Mouse (Mus musculus): ENCODE results near the gene Akap12. TPM values are rescaled to one million over a fixed set of nuclear protein-coding genes. Genes with fewer than 3 reads are reported as not detected.

The Akap12 gene
- polyA plus RNA-seq (2012; ENCODE audit: insufficient read depth, insufficient read length, missing spikeins) = 11.4 and 14.1 TPM in 2 replicates

DNA sequence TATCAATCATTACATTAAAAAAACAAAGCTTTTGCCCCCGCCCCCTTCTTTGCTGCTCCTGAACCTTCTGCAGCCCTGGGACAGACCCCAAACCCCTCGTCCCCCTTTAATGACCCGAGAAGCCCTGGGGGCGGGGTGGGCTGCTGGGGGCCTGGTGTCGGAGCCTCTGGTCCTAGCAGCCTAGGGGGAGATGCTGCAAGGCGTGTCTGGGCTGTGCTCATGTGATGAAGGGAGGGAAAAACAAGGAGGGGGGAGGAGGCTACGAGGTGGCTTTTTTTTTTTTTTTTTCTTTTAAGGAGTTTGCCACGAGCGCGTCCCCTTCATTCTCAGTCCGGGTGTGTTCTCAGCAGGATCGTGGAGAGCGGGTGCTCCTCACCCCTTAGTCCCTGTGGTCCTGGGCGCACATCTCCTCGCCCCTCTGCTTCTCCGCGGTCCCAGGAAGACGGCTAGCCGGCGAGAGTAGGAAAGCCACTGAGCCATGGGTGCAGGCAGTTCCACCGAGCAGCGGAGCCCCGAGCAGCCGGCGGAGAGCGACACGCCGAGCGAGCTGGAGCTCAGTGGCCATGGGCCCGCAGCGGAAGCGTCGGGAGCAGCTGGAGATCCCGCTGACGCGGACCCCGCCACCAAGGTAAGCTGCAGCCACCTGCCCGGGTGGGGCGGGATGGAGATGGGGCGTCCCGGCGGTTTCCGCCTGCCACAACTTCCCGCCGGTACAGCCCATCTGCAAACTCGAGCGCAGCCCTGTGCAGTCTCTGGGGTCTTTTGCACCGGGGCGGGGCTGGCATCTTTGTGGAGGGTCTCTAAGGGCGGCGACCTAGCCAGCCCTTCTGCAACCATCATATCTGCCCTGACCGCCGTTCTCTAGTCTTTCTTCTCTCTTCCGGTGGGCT lies at the start of gene Akap12:
TSS of gene Akap12 (plus strand) at position 340 of the 890 bp plus-strand sequence.
- H3K4me1 ChIP-seq (ENCODE audit: control insufficient read depth, insufficient read depth, insufficient read length, low read length) = no peaks in the 10 kb centered on the region
- H3K4me3 ChIP-seq (ENCODE audit: insufficient read depth, low read depth, low read length) = peak within 1 kb of the TSS; percentile 57
- H3K27ac ChIP-seq (replicated peaks; ENCODE audit: low read depth, low read length) = no peak within 1 kb of the TSS

DNA sequence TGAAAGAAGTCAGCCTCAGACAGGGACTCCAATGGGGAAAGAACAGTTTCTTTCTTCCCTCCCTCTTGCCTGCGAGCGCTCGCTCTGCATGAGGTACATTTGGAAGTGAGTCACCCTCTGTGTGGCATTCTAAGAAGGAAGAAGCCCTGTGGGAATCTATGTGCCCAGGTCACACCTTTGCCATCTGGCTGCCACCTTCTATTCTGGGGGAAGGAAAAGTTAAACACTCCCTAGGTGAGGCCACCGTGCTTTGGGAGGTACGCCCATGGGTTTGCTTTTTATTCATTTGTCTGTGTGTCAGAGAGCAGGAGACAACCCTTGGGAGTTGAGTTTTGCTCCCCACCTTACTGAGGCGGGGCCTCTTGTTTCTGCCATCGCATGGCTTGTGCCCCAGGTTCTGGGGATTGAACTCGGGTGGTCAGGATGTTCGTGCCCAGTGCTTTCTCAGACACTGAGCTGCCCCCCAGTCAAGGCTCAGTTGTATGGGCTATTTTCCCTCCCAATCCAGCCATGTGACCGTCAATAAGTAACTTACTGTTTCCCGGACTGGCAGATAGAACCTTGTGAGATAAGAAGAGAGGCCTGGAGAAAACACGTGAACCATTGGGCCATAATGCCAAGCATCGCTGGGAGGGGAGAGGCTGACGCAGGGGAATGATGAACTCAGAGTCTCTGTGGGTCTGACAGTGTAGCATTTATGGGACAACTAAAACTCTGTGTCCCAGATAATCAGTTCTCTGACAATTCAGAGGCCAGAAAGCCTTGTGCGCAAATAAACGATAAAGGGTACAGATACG lies 35.4 kb upstream of the Akap12 start:
- Histone ChIP-seq H3K4me1 (ENCODE audit: control insufficient read depth, insufficient read depth, insufficient read length, low read length) (no peaks in the 10 kb centered on the region; the same call in 1 of the 2 replicates), H3K27ac (replicated peaks; ENCODE audit: low read depth, low read length) (no peak overlapping the region), H3K4me3 (ENCODE audit: insufficient read depth, low read depth, low read length) (no peak overlapping the region)

DNA sequence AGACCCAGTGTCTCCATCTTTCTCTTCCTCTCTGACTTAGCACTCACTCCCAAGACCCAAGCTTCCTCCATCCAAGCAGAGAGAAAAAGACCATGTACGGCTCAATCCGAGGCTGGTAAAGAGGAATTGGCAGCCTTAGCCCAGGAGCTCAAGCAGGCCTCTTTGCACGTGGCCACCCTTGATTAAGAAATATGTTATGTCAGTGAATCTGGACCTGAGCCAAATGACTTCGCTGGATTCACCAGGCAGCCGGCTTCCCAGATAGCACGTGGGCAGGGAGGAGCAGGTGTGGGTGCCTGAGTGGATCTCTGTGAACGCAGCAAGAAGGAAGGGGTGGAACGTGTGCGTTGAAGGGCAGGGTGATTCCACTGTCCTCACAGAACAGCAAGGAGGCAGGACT lies 33.1 kb upstream of the Akap12 start:
- no peaks in the 10 kb centered on the region; the same call in 1 of the 2 replicates for H3K4me1 ChIP-seq (ENCODE audit: control insufficient read depth, insufficient read depth, insufficient read length, low read length)
- H3K4me3 ChIP-seq (ENCODE audit: insufficient read depth, low read depth, low read length) = no peak overlapping the region
- no peak overlapping the region for H3K27ac ChIP-seq (replicated peaks; ENCODE audit: low read depth, low read length)

DNA sequence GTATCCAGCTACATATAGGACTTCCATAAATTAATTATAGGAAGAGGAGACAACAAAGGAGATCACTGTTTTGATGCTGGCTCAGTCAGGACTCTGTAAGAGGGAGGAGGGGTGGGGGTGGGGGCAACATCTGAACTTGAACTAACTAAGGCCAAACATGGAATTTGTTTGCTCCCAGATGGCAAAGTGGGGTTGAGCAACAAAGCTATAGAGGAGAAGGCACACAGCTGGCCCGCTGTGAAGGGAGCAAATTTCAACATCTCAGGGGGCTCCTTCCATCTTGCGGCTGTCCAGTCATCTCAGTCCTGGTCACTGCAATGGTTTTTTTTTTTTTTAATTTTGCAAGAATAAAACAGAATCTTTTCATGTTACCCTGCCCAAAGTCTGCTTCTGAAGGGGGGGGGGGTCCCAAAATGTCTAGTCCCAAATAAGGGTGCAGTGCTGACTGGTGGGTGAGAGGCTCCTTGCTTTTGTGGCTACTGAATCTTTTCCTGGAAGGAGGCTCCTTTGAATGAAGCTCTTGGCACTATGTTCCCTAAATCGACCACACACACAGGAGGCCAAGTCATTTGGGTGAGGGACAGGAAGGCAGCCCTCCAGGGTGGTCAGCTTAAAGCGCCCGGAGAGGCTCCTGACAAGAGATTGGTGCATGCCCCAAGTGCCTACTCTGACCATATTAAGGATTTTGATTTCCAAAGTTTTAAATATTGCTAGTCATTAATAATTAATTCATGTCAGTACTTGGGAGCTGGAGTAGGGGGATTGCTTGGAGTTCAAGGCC lies 26.2 kb upstream of the Akap12 start:
- Histone ChIP-seq H3K4me1 (ENCODE audit: control insufficient read depth, insufficient read depth, insufficient read length, low read length) (no peaks in the 10 kb centered on the region), H3K4me3 (ENCODE audit: insufficient read depth, low read depth, low read length) (no peak overlapping the region), H3K27ac (replicated peaks; ENCODE audit: low read depth, low read length) (no peak overlapping the region)

DNA sequence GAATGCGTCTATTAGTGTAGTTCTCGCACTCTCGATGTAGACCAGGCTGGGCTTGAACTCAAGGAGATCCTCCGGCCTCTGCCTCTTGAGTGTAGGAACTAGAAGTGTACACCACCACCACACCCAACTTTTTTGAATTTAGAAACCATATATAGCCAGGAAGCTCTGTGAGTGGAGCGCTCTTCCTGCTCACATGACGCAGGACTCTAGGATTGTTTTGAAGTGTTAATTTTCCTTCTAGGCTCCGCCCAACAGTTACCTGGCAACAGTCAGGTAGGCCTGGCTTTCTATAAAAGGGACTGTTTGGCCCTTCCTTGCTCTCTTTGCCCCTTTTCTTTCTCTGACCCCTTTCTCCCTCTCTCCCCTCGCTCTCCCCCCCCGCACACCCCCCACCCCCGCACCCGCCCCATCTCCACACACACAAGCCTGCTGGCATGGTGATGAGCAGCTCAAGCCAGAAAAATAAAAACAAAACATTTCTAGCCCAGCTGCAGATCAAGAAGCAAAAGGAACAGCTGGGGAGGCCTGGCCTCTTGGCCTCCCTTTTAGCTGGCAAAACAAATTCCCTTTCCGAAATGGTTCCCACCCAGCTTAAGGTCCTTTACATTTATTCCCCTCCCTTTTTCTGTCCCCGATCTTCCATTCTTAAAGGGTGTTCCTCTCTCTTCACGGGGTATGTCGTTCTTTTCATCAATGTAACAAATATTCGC lies 22.4 kb upstream of the Akap12 start:
- H3K27ac ChIP-seq (replicated peaks; ENCODE audit: low read depth, low read length) = no peak overlapping the region
- H3K4me3 ChIP-seq (ENCODE audit: insufficient read depth, low read depth, low read length) = no peak overlapping the region
- no peaks in the 10 kb centered on the region for H3K4me1 ChIP-seq (ENCODE audit: control insufficient read depth, insufficient read depth, insufficient read length, low read length)

DNA sequence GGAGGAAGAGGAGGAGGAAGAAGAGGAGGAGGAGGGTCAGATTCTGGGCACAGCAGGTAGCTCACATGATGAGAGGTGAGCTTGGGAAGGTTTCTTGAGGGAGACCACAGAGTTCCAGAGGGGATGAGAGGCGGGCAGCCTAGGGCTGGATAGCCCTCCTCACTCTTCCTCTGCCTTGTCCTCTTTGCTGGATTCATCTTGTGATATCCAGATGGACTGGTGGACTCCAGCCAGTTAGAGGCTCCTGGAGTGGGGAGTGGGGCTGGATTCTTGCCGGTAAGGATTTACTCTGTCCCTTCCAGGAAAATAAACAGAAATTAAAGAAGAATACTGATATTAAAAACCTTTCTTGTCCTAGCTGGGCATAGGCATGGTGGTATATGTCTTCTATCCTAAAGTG lies 20.4 kb upstream of the Akap12 start:
- H3K4me1 ChIP-seq (ENCODE audit: control insufficient read depth, insufficient read depth, insufficient read length, low read length) = no peaks in the 10 kb centered on the region
- H3K27ac ChIP-seq (replicated peaks; ENCODE audit: low read depth, low read length) = no peak overlapping the region
- no peak overlapping the region for H3K4me3 ChIP-seq (ENCODE audit: insufficient read depth, low read depth, low read length)

DNA sequence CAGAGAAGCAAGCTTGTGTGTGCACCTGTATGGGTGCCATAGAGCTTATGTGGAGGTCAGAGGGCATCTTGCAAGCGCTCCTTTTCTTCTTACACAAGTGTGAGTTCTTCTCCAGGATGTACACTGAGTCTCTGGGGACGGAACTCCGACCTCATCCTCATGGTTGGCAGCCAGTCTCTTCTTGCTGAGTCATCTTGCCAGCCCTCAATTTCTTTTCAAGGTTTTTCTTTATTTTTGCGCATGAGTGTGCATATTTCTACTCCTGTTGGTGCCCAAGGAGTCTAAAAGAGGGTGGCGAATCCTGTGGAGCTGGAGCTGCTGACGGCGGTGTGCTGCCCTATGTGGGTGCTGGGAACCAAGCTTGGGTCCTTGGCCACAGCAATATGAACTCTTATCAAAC lies 19.8 kb upstream of the Akap12 start:
- no peaks in the 10 kb centered on the region for H3K4me1 ChIP-seq (ENCODE audit: control insufficient read depth, insufficient read depth, insufficient read length, low read length)

DNA sequence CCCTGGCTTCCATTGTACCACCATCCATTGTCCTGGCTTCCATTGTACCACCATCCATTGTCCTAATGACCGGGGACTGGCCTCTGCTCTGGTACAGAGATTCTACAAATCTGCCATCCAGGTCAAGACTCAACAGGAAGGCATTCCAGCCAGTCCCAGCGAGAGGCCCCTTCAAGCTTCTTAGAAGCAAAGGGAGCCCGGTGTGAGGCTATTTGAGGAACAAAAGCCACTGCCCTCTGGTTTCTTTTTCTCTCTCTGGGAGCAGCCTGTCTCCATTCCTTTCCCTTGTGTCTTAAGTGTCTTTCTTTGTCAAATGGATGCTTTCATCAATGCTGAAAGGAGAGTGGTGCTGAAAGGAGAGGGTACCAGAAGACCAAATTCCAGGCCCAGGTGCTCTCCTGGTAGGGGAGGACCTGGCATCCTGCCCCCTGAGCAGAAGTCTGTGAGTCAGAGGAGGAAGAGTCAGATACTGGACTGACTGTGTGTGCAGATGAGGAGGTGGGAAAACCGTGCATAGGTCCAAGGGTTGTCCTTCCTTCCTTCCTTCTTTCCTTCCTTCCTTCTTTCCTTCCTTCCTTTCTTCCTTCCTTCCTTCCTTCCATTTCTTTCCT lies 16.8 kb upstream of the Akap12 start:
- Histone ChIP-seq H3K4me1 (ENCODE audit: control insufficient read depth, insufficient read depth, insufficient read length, low read length) (no peaks in the 10 kb centered on the region), H3K27ac (replicated peaks; ENCODE audit: low read depth, low read length) (no peak overlapping the region), H3K4me3 (ENCODE audit: insufficient read depth, low read depth, low read length) (no peak overlapping the region)

More for the DNA sequence above, 19.8 kb upstream of the Akap12 start:
- H3K27ac ChIP-seq (replicated peaks; ENCODE audit: low read depth, low read length) = no peak overlapping the region
- no peak overlapping the region for H3K4me3 ChIP-seq (ENCODE audit: insufficient read depth, low read depth, low read length)

DNA sequence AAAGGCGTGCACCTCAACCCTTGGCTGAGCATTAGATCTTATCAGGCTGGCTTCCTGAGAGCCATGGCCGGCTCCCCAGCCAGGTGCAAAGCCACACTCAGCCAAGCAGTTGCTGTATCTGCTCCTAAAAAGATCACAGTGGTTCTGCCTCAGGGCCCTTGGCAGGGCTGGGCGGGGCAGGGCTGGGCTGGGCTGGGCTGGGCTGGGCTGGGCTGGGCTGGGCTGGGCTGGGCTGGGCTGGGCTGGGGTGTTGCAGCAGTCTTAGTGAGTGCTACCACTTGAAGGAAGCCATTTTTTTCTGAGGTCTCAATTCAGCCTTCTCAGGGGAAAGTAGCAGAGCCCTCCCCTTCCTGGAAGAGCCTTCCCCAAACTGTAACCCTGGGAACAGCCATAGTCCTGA lies 15.5 kb upstream of the Akap12 start:
- Histone ChIP-seq H3K4me3 (ENCODE audit: insufficient read depth, low read depth, low read length) (no peak overlapping the region), H3K4me1 (ENCODE audit: control insufficient read depth, insufficient read depth, insufficient read length, low read length) (no peaks in the 10 kb centered on the region), H3K27ac (replicated peaks; ENCODE audit: low read depth, low read length) (no peak overlapping the region)

DNA sequence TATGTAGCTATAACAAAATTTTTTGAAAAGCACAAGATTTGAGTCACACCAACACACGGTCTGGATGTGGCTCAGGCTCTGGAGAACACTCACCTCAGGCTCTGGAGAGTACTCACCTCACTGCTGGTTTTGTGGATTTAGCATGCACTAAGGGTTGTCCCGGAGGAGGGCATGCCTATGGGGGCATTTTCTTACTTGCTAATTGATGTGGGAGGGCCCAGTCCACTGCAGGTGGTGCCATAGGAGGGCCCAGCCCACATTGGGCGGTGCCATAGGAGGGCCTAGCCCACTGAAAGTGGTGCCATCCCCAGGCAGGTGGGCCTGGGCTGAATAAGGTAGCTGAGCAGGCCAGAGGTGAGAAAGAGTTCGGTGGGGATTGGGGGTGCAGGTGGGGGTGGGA lies 12.6 kb upstream of the Akap12 start:
- no peak overlapping the region for H3K27ac ChIP-seq (replicated peaks; ENCODE audit: low read depth, low read length)
- no peaks in the 10 kb centered on the region for H3K4me1 ChIP-seq (ENCODE audit: control insufficient read depth, insufficient read depth, insufficient read length, low read length)
- no peak overlapping the region for H3K4me3 ChIP-seq (ENCODE audit: insufficient read depth, low read depth, low read length)

DNA sequence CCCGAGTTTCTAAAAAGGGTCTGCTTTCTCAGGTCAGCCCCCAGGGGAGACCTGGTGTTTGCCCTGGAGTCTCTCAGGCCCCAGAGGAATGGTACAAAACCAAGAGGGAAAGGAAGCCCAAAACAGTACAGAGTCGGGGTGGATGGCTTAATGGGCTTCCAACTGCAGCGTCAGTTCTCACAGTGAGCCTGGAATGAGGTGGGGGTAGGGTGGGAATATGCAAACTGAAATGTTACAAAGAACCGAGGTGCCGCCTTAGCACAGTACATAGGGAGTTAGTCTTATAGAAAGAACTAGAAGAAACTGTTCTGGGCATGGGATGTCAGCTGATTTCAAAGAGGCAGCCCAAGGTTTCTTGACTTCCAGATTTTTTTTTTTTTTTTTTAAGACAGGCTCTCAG lies 11.7 kb upstream of the Akap12 start:
- H3K4me1 ChIP-seq (ENCODE audit: control insufficient read depth, insufficient read depth, insufficient read length, low read length) = no peaks in the 10 kb centered on the region
- H3K27ac ChIP-seq (replicated peaks; ENCODE audit: low read depth, low read length) = no peak overlapping the region
- H3K4me3 ChIP-seq (ENCODE audit: insufficient read depth, low read depth, low read length) = no peak overlapping the region

DNA sequence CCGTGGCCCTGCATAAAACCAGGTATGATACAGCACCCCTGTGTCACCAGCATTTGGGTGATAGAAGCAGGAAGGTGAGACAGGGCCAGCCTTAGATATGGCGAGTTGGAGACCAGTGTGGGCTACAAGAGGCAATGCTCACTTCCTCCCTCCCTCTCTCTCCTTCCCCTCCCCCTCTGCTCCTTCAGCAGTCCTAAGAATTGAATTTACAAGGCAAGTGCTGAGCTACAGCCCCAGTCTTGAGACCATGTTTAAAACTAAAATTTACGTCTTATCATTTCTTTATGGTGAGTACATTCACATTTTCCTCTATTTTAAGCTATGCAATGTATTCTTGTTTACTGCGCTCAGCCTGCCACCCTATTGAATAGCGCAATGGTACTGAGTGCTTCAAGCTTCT lies 5.3 kb upstream of the Akap12 start:
- H3K27ac ChIP-seq (replicated peaks; ENCODE audit: low read depth, low read length) = no peak overlapping the region
- H3K4me1 ChIP-seq (ENCODE audit: control insufficient read depth, insufficient read depth, insufficient read length, low read length) = no peaks in the 10 kb centered on the region
- no peak overlapping the region for H3K4me3 ChIP-seq (ENCODE audit: insufficient read depth, low read depth, low read length)

DNA sequence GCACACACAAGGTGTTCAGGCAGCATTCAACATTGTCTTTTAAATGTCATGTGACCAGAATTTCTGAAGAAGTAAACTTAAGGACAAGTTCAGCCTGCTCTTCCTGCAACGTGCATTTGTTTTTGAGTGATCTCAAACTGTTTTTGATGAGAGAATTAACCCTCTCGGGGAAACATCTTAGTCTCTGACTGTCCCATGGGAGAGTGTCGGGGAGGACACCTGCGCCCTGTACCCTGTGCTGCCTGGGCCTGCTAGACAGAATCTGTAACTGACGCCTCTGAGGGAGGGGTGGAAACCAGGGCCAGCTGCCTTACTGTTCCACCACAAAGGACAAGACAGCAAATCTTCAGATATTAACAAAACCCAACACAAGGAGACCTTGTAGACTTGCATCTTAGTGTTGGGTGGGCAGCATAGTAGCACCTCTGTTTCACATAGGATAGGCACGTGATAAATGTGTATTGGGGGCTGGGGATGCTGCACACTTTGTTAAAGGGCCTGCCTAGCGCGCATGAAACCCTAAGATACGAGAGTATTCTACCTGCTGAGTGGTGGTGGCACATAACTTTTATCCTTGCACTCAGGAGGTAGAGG lies 4.7 kb upstream of the Akap12 start:
- Histone ChIP-seq H3K4me1 (ENCODE audit: control insufficient read depth, insufficient read depth, insufficient read length, low read length) (no peaks in the 10 kb centered on the region), H3K4me3 (ENCODE audit: insufficient read depth, low read depth, low read length) (no peak overlapping the region), H3K27ac (replicated peaks; ENCODE audit: low read depth, low read length) (no peak overlapping the region)

DNA sequence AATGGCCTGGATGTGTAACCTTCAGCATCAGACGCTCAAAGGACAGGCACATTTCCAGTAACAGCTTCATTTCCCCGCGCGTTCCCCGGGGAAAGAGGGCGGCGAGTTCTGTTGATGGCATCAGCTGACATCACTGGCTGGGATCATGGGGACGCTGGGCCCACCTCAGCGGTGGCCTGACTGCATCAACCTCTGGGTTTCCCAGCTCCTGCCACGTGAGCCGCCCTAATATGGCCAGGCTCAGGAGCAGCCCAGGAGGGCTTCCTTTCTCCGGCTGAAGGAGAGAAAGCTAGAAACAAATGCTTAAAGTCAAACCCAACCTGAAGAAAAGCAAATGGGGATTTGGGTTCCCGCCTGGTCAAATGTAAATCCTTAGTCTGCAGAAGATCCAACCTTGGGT lies 539 bp upstream of the Akap12 start:
- Histone ChIP-seq H3K4me1 (ENCODE audit: control insufficient read depth, insufficient read depth, insufficient read length, low read length) (no peaks in the 10 kb centered on the region), H3K4me3 (ENCODE audit: insufficient read depth, low read depth, low read length) (0 out of 2 replicates have a peak overlapping the region, but pooled peaks have one; percentile 57), H3K27ac (replicated peaks; ENCODE audit: low read depth, low read length) (no peak overlapping the region)

Measured in brown adipose tissue, adult 24 weeks (tissue).